Mouse (Mus musculus) kidney, embryonic 15.5 days (tissue): Measurements from ENCODE around the gene Ifitm10. TPM values are rescaled to one million over a fixed set of nuclear protein-coding genes. Genes with fewer than 3 reads are reported as not detected.

Experiments used
- ATAC-seq: fragments of 200-750 bp; cut with Nextera tagmentation; replicated peaks from 2 replicates; pipeline ENCODE4 v1.8.0; 2017; ENCODE audit warnings: moderate TSS enrichment; ENCODE audit not compliant: low FRiP score
- H3K27ac ChIP-seq: fragments of 300-500 bp; sonication (generic); 2 replicates; pipeline ENCODE4 v1.5.1; 2015; ENCODE audit warnings: mild to moderate bottlenecking, inconsistent platforms
- H3K27me3 ChIP-seq: fragments of 300-500 bp; sonication (generic); 2 replicates; pipeline ENCODE4 v1.6.1; 2015; ENCODE audit warnings: inconsistent platforms
- H3K36me3 ChIP-seq: fragments of 300-500 bp; sonication (generic); 2 replicates; pipeline ENCODE4 v1.6.1; 2015; ENCODE audit warnings: inconsistent platforms
- H3K4me1 ChIP-seq: fragments of 300-500 bp; sonication (generic); 2 replicates; pipeline ENCODE4 v1.6.1; 2015; ENCODE audit warnings: inconsistent platforms
- H3K4me2 ChIP-seq: fragments of 300-500 bp; sonication (generic); 2 replicates; pipeline ENCODE4 v1.6.1; 2015; ENCODE audit warnings: moderate library complexity, mild to moderate bottlenecking, inconsistent platforms
- H3K4me3 ChIP-seq: fragments of 300-500 bp; sonication (generic); replicated peaks from 2 replicates; pipeline ENCODE4 v1.5.1; 2015; ENCODE audit warnings: mild to moderate bottlenecking, inconsistent platforms
- H3K9ac ChIP-seq: fragments of 300-500 bp; sonication (generic); 2 replicates; pipeline ENCODE4 v1.6.1; 2015; ENCODE audit warnings: mild to moderate bottlenecking, inconsistent platforms
- H3K9me3 ChIP-seq: fragments of 300-500 bp; sonication (generic); replicated peaks from 2 replicates; pipeline ENCODE4 v1.6.1; 2016; ENCODE audit warnings: inconsistent platforms
- WGBS: fragments of 180-500 bp; shearing (Covaris S2); methylation state at CpG from one replicate; pipeline ENCODE4 v1.1.7; 2015; ENCODE audit warnings: mixed read lengths; 5-methylcytosine and 5-hydroxymethylcytosine counted together
- polyA plus RNA-seq: library from polyadenylated mRNA; unstranded; fragments of >200 nt; fragmentation: Nextera tagmentation; extraction: Ambion mirVana; gene quantifications from 2 replicates; pipeline ENCODE4 v1.2.1, GENCODE M21; 2015

Gene Ifitm10
- polyA plus RNA-seq, 1 experiment from 2014 or later = 2.3 TPM

DNA sequence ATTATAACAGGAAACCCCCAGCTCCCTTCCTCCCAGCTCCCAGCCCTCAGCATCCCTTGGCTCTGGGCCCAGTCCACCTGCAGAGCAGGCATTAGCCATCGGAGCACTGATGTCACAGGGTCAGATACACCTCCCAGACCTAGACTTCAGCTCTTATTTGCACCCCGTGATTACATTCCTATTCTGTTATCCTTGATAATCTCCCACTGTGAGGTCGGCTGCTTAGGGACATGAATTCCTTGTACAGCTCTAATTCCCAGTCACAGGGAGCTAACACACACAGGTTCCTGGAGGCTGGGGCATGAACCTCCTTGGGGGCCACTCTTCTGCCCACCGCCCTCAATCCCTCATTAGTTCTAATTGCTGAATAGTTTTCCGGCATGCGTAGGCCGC is 27.2 kb upstream of the Ifitm10 start:
- Histone ChIP-seq H3K9me3 (no peaks in the 10 kb centered on the region), H3K4me3 (no peak overlapping the region), H3K27ac (peak overlapping the region; percentile 70), H3K27me3 (no peaks in the 10 kb centered on the region), H3K36me3 (no peaks in the 10 kb centered on the region), H3K4me2 (no peak overlapping the region), H3K9ac (no peak overlapping the region), H3K4me1 (peaks cover 33% of the 10 kb centered on the region)
- WGBS = 39% methylated on average over 7 of the region's 7 CpGs
- peak; percentile 59; the same call in 1 of the 2 replicates for ATAC-seq

DNA sequence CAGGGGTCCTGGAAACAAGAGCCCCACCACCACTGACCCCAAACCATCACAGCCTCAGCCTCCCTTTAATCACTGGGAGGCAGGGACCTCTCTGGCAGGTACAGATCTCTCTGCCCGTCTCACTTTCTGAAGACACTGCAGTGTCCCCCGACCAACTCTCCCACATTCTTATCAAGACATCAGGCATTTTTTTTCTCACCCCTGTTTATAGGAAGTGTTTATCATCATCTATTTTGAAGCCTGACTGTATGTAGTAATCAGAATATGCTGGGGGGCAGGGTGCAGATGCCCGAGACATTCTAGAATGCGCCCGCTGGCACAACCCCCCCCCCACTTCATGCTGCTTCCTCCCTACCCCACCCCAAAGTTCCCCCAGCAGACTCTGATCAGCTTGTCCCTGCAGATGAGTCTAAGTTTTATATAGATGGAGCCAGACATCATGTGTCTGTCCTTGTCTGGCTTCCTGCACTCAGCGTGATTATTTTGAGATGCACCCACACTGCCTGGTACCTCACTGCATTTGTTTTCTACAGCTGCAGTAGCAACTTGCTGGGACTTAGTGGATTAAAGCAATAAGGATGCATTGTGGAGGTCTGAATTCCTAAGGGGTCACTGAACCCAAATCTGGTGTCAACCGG is 26.7 kb upstream of the Ifitm10 start:
- Histone ChIP-seq H3K9ac (no peak overlapping the region), H3K36me3 (no peaks in the 10 kb centered on the region), H3K4me3 (no peak overlapping the region), H3K4me2 (no peak overlapping the region), H3K27me3 (no peaks in the 10 kb centered on the region), H3K9me3 (no peaks in the 10 kb centered on the region), H3K4me1 (peaks cover 33% of the 10 kb centered on the region), H3K27ac (peak overlapping the region; percentile 70)
- 57% methylated on average over 7 of the region's 7 CpGs for WGBS
- no peak for ATAC-seq

DNA sequence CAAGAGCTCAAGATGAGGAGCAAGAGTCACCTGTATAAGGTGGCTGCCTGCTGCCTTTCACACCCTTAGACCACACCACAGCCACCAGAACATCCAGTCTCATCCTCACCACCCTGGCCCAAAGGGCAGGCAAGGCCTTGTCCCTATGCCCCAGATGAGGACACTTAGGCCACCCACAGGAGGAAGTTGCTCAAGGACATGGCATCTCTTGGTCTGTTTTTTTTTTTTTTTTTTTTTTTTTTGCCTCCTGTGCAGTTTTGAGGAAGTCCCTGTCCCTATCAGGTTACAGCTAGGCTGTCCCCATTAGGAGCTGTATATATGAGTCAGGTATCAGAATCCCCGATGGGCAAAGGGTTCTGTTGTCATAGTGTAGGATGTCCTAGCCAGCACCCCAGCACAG is 25.7 kb upstream of the Ifitm10 start:
- H3K4me3 ChIP-seq = no peak overlapping the region
- WGBS = 48% methylated on average over 1 of the region's 1 CpGs
- 0 out of 2 replicates have a peak, but pooled peaks have one; percentile 24 for ATAC-seq
- H3K9ac ChIP-seq = no peak overlapping the region
- H3K4me1 ChIP-seq = peaks cover 40% of the 10 kb centered on the region
- no peaks in the 10 kb centered on the region for H3K27me3 ChIP-seq
- no peaks in the 10 kb centered on the region for H3K36me3 ChIP-seq
- peak overlapping the region; percentile 70; the same call in 1 of the 2 replicates for H3K27ac ChIP-seq
- no peak overlapping the region for H3K4me2 ChIP-seq
- H3K9me3 ChIP-seq = no peaks in the 10 kb centered on the region

DNA sequence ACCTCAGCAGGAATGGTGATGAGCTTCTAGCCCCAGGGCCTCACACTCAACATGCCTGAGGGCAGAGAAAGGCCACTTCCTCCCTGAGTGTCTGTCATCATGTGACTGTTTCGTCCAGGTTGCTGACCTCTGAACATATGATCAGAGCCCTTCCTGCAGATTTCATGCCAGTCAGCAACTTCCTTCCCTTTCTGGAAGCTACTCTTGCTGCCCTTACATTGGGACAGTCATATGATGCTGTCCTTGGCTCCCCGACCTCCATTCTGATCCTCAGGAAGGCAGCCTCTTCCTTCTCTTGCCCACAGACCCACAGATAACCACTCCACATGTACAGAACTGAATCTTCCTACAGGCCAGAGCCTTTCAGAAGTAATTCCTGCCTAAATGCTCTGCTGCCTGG is 24.5 kb upstream of the Ifitm10 start:
- ATAC-seq = 0 out of 2 replicates have a peak, but pooled peaks have one; percentile 20
- peaks cover 44% of the 10 kb centered on the region for H3K4me1 ChIP-seq
- peak overlapping the region; percentile 70 for H3K27ac ChIP-seq
- no peaks in the 10 kb centered on the region for H3K9me3 ChIP-seq
- H3K36me3 ChIP-seq = no peaks in the 10 kb centered on the region
- no peak overlapping the region for H3K4me2 ChIP-seq
- no peak overlapping the region for H3K9ac ChIP-seq
- H3K4me3 ChIP-seq = no peak overlapping the region
- H3K27me3 ChIP-seq = no peaks in the 10 kb centered on the region
- 64% methylated on average over 2 of the region's 2 CpGs for WGBS

DNA sequence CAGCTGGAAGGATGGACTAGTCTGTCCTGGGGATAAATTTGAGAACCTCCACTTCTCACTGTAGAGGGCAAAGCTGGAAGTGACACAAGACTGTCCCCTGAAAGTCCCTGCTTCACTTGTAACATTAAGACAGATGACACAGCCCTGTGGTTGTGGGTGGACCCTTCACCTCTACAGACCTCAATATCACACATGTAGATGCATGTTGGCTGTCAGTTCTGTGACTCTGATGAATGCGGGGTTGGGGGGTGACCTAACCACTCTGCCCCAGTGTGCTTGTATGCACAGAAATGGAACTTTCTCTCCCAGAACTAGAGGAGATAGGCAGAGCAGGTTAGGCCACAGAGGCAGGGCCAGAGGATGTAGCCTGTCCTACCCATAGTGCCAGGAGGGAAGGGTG is 23.1 kb upstream of the Ifitm10 start:
- Histone ChIP-seq H3K4me2 (no peak overlapping the region), H3K9me3 (no peaks in the 10 kb centered on the region), H3K4me3 (no peak overlapping the region), H3K27ac (no peak overlapping the region), H3K27me3 (no peaks in the 10 kb centered on the region), H3K9ac (no peak overlapping the region), H3K36me3 (no peaks in the 10 kb centered on the region), H3K4me1 (peaks cover 47% of the 10 kb centered on the region)
- 94% methylated on average over 1 of the region's 1 CpGs for WGBS
- ATAC-seq = no peak

DNA sequence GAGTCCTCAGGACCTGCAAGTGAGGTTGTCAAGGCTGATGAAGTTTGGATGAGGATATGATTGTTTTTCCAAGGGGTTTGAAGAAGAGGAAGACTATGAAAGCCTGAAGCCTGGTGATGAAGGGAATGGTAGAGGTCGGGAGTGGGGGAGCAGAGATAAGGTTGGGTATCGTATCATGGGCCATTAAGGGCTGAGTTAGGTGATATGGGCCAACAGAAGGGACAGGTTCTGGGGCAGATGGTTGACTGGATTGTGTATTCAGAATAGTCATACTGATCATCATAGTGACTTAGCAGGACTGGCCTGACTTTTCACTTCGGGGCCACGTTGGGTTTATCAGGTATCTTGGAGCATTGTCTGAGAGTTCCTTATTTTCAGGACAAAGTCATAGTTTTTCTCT is 21.9 kb upstream of the Ifitm10 start:
- Histone ChIP-seq H3K9ac (no peak overlapping the region), H3K27me3 (no peaks in the 10 kb centered on the region), H3K36me3 (no peaks in the 10 kb centered on the region), H3K9me3 (no peaks in the 10 kb centered on the region), H3K4me3 (no peak overlapping the region), H3K4me1 (peaks cover 39% of the 10 kb centered on the region), H3K27ac (no peak overlapping the region), H3K4me2 (no peak overlapping the region)
- 91% methylated on average over 4 of the region's 4 CpGs for WGBS
- no peak for ATAC-seq

DNA sequence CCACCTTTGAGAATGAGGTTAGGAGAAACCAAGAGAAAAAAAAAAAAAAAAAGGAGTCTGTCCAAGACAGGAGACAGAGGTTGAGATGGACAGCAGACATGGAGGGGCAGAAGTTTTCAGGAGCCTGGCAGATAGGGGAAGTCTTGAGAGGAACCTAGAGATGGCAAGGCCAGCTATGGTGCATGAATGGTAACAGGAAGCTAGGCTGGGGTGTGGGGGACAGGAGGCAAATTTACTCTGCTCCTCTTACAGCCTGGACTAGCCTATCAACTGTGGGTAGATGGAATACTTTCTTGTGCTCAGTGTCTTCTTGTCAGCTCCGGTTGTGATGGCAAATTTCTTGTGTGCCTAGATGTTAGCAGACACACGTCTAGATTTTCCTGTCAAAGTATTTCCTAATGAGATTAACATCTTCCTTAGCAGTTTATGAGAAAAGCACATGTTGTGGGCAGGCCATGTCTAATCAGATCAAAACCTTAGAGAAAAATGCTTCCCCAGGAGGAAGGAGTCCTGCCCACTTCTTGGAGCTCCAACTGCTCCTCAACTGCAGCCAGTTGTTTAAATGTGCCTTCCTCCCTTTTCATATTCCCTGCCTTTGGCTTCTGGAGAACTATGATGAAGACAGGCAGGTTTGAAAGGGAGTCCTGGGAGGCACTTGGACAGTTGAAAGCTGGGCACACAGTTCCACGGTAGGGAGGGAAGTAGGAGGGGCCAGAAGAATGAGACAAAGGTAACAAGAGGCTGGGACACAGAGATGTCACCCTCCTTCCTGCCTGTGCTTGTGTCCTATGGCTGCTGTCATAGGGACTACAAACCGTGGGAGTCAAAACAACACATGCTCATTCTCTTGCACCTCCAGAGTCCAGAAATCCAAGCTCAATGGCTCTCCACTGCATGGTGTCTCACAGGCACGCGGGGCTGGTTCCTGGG is 21.0 kb upstream of the Ifitm10 start:
- Histone ChIP-seq H3K36me3 (no peaks in the 10 kb centered on the region), H3K4me3 (no peak overlapping the region), H3K4me1 (peaks cover 29% of the 10 kb centered on the region), H3K27me3 (no peaks in the 10 kb centered on the region), H3K27ac (peak overlapping the region; percentile 46), H3K9me3 (no peaks in the 10 kb centered on the region), H3K9ac (no peak overlapping the region), H3K4me2 (no peak overlapping the region)
- ATAC-seq = no peak
- 62% methylated on average over 6 of the region's 6 CpGs for WGBS

DNA sequence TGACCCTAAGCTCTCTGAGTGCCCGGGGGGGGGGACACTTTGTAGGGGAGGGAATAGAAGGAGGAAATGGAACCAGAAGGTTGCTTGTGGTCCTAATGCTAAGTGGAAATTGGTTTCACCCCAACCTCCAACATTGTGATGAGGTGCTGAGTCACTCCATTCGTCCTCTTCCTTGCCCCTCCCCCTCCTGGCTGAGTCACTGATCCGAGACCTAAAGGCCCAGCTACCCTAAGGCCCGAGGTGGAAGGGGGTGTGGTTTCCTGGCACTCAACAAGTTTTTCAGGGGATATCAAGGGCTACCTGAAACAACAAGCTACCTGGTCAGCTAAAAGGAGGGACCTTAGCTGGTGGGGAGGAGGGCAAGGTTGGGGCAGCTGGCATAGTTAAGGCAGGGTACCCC is 19.6 kb upstream of the Ifitm10 start:
- Histone ChIP-seq H3K27me3 (no peaks in the 10 kb centered on the region), H3K36me3 (no peaks in the 10 kb centered on the region), H3K4me2 (no peak overlapping the region), H3K27ac (peak overlapping the region; percentile 46), H3K9ac (no peak overlapping the region), H3K4me3 (no peak overlapping the region), H3K4me1 (peaks cover 23% of the 10 kb centered on the region), H3K9me3 (no peaks in the 10 kb centered on the region)
- 15% methylated on average over 4 of the region's 4 CpGs for WGBS
- no peak; the same call in 1 of the 2 replicates for ATAC-seq

DNA sequence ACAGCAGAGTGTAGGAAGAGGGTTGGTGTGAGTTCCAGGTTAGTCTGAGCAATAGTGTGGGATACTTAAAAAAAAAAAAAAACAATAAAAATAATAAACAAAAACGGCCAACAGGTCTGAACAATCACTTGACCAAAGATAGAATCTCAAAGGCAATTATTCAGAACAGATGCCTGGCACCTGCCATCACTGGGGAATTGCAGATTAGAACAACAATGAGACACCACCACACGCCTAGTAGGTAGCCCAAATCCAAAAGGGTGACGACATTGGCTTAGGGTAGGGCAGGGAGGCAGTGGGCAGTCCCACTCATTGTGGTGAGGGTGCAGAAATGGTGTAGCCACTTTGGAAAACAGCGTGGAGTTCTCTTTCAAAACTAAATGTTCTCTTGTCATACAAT is 18.1 kb upstream of the Ifitm10 start:
- WGBS = 72% methylated on average over 4 of the region's 4 CpGs
- no peaks in the 10 kb centered on the region for H3K36me3 ChIP-seq
- H3K4me3 ChIP-seq = no peak overlapping the region
- H3K4me2 ChIP-seq = no peak overlapping the region
- H3K9me3 ChIP-seq = no peaks in the 10 kb centered on the region
- peaks cover 26% of the 10 kb centered on the region for H3K4me1 ChIP-seq
- ATAC-seq = no peak
- H3K27ac ChIP-seq = no peak overlapping the region
- no peak overlapping the region for H3K9ac ChIP-seq
- no peaks in the 10 kb centered on the region for H3K27me3 ChIP-seq

DNA sequence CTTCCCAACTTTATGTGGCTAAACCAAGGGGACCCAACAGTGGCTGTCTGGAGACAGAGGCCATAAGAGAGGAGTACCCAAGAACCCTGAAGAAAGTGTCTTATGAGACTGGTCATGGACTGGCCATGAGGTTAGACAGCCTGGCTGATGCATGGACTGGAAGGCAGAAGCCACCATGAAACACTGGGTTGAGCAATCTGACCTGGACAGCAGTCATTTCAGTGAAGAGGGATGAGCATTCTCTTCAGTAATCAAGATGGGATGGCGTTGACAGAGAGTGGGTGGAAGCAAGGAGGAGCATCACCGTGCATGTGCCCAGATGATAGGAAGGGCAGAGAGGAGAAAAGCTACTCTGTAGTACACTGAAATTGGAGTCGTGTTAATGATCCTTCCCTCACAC is 17.6 kb upstream of the Ifitm10 start:
- H3K4me1 ChIP-seq = peaks cover 31% of the 10 kb centered on the region
- ATAC-seq = no peak
- no peak overlapping the region for H3K9ac ChIP-seq
- 68% methylated on average over 3 of the region's 3 CpGs for WGBS
- no peaks in the 10 kb centered on the region for H3K36me3 ChIP-seq
- no peak overlapping the region for H3K4me2 ChIP-seq
- no peak overlapping the region for H3K4me3 ChIP-seq
- H3K27ac ChIP-seq = no peak overlapping the region
- H3K27me3 ChIP-seq = no peaks in the 10 kb centered on the region
- no peaks in the 10 kb centered on the region for H3K9me3 ChIP-seq

DNA sequence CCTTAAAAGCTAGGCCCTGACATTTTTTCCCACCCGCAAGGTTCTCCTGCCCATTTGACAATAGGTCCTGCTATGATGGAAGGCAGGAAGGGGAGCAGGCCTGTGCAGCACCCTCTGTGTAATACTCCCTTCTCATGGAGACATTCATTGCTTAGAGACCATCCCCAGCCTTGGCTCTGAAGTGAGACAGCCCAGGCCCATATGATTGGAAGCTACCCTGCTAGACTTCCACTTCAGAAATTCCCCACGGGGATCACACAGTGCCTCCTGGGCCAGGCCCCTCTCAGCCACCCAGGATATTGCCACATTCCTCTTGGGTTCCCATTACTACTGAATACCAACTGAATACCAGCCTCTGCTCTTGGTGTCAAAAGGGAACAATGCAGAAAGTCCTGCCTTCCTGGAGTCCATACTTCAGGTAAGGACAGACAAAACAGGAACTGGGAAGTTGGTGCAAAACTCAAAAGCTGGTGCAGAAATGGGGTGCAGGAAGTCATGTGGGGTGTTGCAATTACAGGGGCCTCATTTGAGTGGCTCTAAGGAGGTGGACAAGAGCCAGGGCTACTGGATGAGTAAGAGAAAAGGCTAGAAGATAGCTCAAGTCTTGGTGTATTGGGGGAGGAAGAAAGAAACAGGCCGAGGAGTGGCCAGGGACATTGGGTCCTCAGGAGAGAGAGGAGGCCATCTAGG is 16.6 kb upstream of the Ifitm10 start:
- peaks cover 41% of the 10 kb centered on the region for H3K4me1 ChIP-seq
- H3K9ac ChIP-seq = no peak overlapping the region
- no peak for ATAC-seq
- no peaks in the 10 kb centered on the region for H3K27me3 ChIP-seq
- 88% methylated on average over 3 of the region's 3 CpGs for WGBS
- H3K9me3 ChIP-seq = no peaks in the 10 kb centered on the region
- H3K36me3 ChIP-seq = peaks cover 4% of the 10 kb centered on the region
- no peak overlapping the region for H3K4me2 ChIP-seq
- no peak overlapping the region for H3K27ac ChIP-seq
- no peak overlapping the region for H3K4me3 ChIP-seq

DNA sequence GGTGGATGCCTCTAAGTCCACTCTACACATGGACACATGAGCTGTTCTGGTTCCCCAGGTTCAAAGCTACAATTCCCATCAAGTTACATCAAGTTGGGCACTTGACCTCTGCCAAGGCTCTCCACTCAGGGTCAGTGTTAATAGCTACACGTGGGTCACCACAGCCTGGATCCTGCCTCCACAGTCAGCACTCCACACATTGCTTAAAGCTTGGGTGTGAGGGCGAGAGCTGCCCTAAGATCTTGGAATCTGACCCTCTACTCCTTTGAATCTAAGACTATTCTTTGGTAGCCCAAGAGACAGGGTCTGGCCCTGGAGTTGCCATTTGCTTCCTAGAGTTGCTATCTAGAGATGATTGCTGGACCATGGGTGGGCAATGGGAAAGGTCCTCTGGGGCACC is 15.2 kb upstream of the Ifitm10 start:
- H3K9me3 ChIP-seq = no peaks in the 10 kb centered on the region
- H3K36me3 ChIP-seq = peaks cover 17% of the 10 kb centered on the region
- ATAC-seq = no peak
- 96% methylated on average over 2 of the region's 2 CpGs for WGBS
- H3K27ac ChIP-seq = no peak overlapping the region
- H3K27me3 ChIP-seq = no peaks in the 10 kb centered on the region
- H3K4me2 ChIP-seq = no peak overlapping the region
- no peak overlapping the region for H3K4me3 ChIP-seq
- H3K9ac ChIP-seq = no peak overlapping the region
- peaks cover 32% of the 10 kb centered on the region for H3K4me1 ChIP-seq
